Mouse (Mus musculus): ENCODE measurements around the gene Zkscan7. TPM values are rescaled to one million over a fixed set of nuclear protein-coding genes. Genes with fewer than 3 reads are reported as not detected.
A peak's percentile ranks its signal among the peaks of the same experiment; 100 is the strongest.
"Not testable (repeated sequence)": the region's sequence is repeated elsewhere in the genome, so short reads cannot be mapped to it uniquely, and the experiment has no call there.

The Zkscan7 gene
- 1 to 10 TPM; 3.3 to 4.2 TPM for total RNA-seq (2021)
- long read RNA-seq, experiment 1, partial matches to known transcripts, result 0 of 4 reads
- long read RNA-seq, experiment 1, other reads (novel, unspliced or antisense), result 4 of 4 reads
- long read RNA-seq, experiment 2, partial matches to known transcripts, result 0 of 1 reads
- long read RNA-seq, experiment 2, other reads (novel, unspliced or antisense), result 1 of 1 reads

DNA sequence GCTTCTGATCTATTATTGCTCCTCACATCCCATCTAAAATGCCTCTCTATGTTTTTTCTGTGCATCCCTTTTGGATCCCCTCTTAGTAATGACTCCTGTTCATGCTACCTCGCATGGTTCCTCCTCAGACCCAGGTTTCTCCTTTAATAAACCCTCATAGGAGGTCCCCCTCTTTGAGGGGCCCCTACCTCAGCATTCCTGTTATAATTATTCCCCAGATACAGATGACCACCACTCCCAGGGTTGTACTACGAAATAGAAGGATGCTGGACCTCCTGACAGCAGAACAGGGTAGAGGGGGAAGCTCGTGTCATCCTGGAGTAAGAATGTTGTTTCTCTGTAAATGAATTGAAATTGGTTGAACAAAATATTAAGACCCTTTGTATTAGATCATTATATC, at the start of gene Zkscan7:
Zkscan7 (plus strand) TSS at position 301 of the 400 bp plus-strand sequence.
- H3K27ac ChIP-seq, result peak within 1 kb of the TSS; percentile 86
- intact Hi-C loops (cut with DNase I), result loop anchor here (5.0 kb wide), 1 partner anchor 62 kb away; no protein-coding TSS in a partner anchor
- no peak for DNase-seq
- no peak for TF ChIP-seq CTCF (IDR thresholded peaks at IDR 0.05)
- peak within 1 kb of the TSS; percentile 98 for H3K4me3 ChIP-seq

DNA sequence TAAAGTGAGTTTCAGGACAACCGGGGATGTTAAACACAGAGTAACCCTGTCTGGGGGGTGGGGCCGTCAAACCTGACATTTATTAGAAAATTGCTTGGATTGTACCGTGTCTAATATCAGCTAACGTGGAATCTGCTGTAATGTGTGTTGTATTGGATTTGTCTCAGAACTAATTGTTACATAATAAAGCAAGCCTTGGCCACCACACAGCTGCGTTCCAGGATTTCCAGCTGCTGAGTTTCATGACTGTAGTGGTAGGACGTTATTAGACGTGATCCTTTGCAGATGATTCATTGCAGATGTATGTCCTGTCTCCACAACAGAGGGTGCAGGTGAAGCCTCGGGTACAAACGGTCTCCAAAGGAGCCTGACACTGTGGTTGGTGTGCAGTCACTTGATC, 49.4 kb upstream of the Zkscan7 start:
- Histone ChIP-seq H3K27ac (no peak overlapping the region), H3K4me3 (no peak overlapping the region)
- intact Hi-C loops (cut with DNase I), result no loop called here
- no peak for DNase-seq
- TF ChIP-seq CTCF (IDR thresholded peaks at IDR 0.05), result no peak

GRCm38 (mm10) chr9:122836790-122837189, 48.7 kb upstream of the Zkscan7 start:
- TF ChIP-seq CTCF (IDR thresholded peaks at IDR 0.05), result no peak
- no peak overlapping the region for H3K4me3 ChIP-seq
- intact Hi-C loops (cut with DNase I), result no loop called here
- H3K27ac ChIP-seq, result no peak overlapping the region
- DNase-seq, result peak; percentile 34

- no peak overlapping the region for H3K27ac ChIP-seq
- intact Hi-C loops (cut with DNase I), result no loop called here
- DNase-seq, result no peak
- no peak for TF ChIP-seq CTCF (IDR thresholded peaks at IDR 0.05)
- H3K4me3 ChIP-seq, result no peak overlapping the region
Observed at GRCm38 (mm10) chr9:122837216-122837615, 48.3 kb upstream of the Zkscan7 start.

DNA sequence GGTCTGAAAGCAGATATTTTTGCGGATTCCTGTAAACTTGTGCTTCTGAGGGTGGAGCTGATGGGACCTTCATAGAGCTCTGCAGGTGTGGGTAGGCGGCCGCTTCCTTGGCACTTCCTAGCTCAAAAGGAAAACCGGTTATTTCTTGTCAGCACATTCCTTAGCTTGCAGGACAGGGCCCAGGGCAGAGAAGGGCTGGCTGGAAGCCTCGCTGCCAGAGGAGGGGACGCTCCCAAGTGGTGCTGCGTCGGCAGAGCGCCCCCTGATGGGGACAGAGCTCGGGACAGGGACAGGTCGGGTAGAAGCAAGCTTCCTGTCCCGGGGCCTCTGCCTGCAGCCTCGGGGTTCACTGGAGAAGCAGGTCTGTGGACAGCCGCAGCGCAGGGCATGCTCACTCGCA, 47.8 kb upstream of the Zkscan7 start:
- peak; percentile 41 for DNase-seq
- intact Hi-C loops (cut with DNase I), result no loop called here
- peak; percentile 46 for TF ChIP-seq CTCF (IDR thresholded peaks at IDR 0.05)
- no peak overlapping the region for H3K4me3 ChIP-seq
- H3K27ac ChIP-seq, result no peak overlapping the region

- TF ChIP-seq CTCF (IDR thresholded peaks at IDR 0.05), result no peak
- no peak within 1 kb of the TSS for H3K4me3 ChIP-seq
- no peak for DNase-seq
Observed at GRCm38 (mm10) chr9:122843760-122844159, 41.7 kb upstream of the Zkscan7 start, which contains the start of gene Gm35549. TSS of gene Gm35549 (minus strand) at chr9:122844035.

GRCm38 (mm10) chr9:122845621-122846020, 39.9 kb upstream of the Zkscan7 start:
- Histone ChIP-seq H3K27ac (no peak overlapping the region), H3K4me3 (no peak overlapping the region)
- intact Hi-C loops (cut with DNase I), result no loop called here
- TF ChIP-seq CTCF (IDR thresholded peaks at IDR 0.05), result no peak
- DNase-seq, result no peak

More at GRCm38 (mm10) chr9:122843760-122844159, 41.7 kb upstream of the Zkscan7 start, which contains the start of gene Gm35549:
- intact Hi-C loops (cut with DNase I), result no loop called here
- no peak within 1 kb of the TSS for H3K27ac ChIP-seq

- intact Hi-C loops (cut with DNase I), result no loop called here
- Histone ChIP-seq H3K4me3 (no peak overlapping the region), H3K27ac (no peak overlapping the region)
- DNase-seq, result no peak
- no peak for TF ChIP-seq CTCF (IDR thresholded peaks at IDR 0.05)
Observed at GRCm38 (mm10) chr9:122846156-122846555, 39.3 kb upstream of the Zkscan7 start.

GRCm38 (mm10) chr9:122847811-122848311, 37.6 kb upstream of the Zkscan7 start:
- H3K27ac ChIP-seq; DNase-seq; H3K4me3 ChIP-seq; intact Hi-C loops (cut with DNase I): not testable (repeated sequence)

GRCm38 (mm10) chr9:122854526-122854925, 31.0 kb upstream of the Zkscan7 start:
- Histone ChIP-seq H3K27ac (no peak overlapping the region), H3K4me3 (no peak overlapping the region)
- intact Hi-C loops (cut with DNase I), result no loop called here
- DNase-seq, result no peak
- no peak for TF ChIP-seq CTCF (IDR thresholded peaks at IDR 0.05)

DNA sequence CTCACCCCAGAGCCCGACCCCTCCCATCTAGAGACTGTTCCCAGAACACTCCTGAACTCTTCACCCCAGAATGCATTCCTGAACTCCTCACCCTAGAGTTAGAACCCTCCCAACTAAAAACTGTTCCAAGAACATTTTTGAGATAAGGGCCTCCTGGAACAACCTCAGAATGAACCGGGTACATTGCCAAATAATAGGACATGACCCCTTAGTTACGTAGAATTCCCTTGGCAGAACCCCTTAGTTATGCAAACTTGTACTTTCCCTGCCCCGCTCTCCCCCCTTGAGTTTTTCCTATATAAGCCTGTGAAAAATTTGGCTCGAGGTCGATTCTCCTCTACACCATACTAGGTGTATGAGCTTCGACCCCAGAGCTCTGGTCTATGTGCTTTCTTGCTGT, 30.3 kb upstream of the Zkscan7 start:
- H3K4me3 ChIP-seq; H3K27ac ChIP-seq; intact Hi-C loops (cut with DNase I); DNase-seq: not testable (repeated sequence)

DNA sequence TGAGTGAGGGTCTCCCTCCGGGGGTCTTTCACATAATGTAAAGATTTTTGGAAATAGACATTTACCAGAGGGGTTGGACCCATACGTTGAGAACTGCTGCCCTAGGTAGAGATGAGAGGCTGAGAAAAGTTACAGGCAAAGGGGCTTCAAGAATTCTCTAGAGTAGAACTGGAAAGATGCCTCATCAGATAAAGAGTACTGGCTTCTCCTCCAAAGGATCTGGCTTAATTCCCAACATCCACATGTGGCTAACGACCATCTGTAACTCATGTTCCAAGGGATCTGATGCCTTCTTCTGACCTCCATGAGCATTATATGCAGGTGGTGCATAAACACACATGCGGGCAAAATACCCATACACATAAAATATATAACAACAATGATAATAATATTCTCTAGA, 29.9 kb upstream of the Zkscan7 start:
- no peak for TF ChIP-seq CTCF (IDR thresholded peaks at IDR 0.05)
- intact Hi-C loops (cut with DNase I), result no loop called here
- Histone ChIP-seq H3K27ac (no peak overlapping the region), H3K4me3 (no peak overlapping the region)
- no peak for DNase-seq

GRCm38 (mm10) chr9:122856716-122857115, 28.8 kb upstream of the Zkscan7 start:
- no peak for DNase-seq
- intact Hi-C loops (cut with DNase I), result no loop called here
- Histone ChIP-seq H3K27ac (no peak overlapping the region), H3K4me3 (no peak overlapping the region)
- TF ChIP-seq CTCF (IDR thresholded peaks at IDR 0.05), result no peak

DNA sequence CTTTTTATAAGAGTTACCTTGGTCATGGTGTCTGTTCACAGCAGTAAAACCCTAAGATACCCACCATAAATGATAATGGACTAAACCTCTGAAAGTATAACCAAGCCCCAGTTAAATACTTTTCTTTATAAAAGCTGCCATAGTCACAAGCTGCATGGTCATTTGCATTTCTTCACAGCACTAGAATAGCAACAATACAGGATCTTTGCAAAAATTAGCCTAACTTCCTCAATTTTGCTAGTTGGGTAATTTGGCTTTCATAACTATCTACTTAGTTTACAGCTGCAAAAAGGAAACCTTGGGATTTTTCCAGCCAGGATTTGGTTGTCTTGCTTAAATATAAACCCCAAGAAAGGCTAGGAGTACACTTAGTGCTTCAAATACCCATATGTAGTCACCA, 24.7 kb upstream of the Zkscan7 start:
- TF ChIP-seq CTCF (IDR thresholded peaks at IDR 0.05), result no peak
- H3K27ac ChIP-seq, result no peak overlapping the region
- no peak overlapping the region for H3K4me3 ChIP-seq
- DNase-seq, result no peak
- intact Hi-C loops (cut with DNase I), result loop anchor here (5.0 to 10.0 kb wide), 2 partner anchors 48 to 254 kb away; partner anchors contain the start of genes Exosc7 and Zdhhc3

All from gastrocnemius, adult 2 months (tissue).